Mouse (Mus musculus): ENCODE results near the gene Zfp106. TPM values are rescaled to one million over a fixed set of nuclear protein-coding genes. Genes with fewer than 3 reads are reported as not detected.
"Not testable (repeated sequence)": the region's sequence is repeated elsewhere in the genome, so short reads cannot be mapped to it uniquely, and the experiment has no call there.

Zfp106 gene
- total RNA-seq (2022) = 100 to 1,000 TPM; 643 to 705 (median 689) TPM

- peak; percentile 77 to 81 for DNase-seq (ENCODE audit: low spot score in 2 of 2)
Observed at GRCm38 (mm10) chr2:120563235-120563990, at the start of gene Zfp106. Zfp106 (minus strand) TSS chr2:120563843.

DNA sequence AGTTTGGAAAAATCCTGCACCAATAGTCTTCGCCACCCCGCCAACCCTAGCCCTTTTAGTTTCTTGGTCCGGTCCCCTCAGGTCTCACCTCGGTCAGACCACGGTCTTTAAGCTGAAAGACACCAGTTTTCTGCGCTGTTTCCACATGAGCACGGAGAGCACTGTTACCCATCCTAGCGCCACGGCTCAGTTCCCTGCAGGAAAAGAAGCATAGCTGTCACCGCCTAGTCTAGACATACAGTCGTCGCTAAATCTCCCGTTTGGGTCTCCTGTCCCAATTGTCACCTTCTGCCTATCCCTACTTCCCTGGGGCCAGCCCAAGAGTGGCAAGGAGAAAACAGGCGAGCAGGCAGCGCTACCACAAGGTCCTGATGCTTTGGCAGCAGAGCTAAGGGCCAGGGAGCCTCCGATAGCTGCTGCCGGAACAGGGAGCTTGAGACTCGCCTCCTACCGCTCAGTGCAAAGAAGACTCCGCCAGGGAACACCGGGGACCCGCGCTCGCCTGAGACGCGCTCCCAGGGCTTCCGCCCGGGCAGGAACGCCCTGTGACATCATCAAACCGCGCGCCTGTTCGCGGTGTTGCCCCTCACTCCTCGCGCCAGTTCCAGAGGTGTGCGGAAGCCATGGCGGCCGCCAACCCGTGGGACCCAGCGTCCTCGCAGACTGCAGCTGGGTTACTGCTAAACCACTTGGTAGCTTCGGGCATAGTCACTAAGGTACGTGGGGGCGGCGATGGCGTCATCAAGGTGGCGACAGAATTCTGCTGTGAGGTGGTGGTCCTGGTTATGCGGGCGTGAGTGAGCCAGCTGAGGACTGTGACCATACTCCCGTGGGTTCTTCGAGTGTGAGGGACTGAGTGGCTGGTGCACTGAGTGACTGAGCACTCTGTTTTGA is 45.4 kb upstream of the Zfp106 start, which contains the start of the genes Haus2 and Lrrc57:
Gene Haus2, plus strand, starts transcription at position 554 of the 894 bp plus-strand sequence.
Gene Lrrc57, minus strand, starts transcription at position 691 of the 894 bp plus-strand sequence.
- peak; percentile 76 to 80 for DNase-seq (ENCODE audit: low spot score in 2 of 2)

DNA sequence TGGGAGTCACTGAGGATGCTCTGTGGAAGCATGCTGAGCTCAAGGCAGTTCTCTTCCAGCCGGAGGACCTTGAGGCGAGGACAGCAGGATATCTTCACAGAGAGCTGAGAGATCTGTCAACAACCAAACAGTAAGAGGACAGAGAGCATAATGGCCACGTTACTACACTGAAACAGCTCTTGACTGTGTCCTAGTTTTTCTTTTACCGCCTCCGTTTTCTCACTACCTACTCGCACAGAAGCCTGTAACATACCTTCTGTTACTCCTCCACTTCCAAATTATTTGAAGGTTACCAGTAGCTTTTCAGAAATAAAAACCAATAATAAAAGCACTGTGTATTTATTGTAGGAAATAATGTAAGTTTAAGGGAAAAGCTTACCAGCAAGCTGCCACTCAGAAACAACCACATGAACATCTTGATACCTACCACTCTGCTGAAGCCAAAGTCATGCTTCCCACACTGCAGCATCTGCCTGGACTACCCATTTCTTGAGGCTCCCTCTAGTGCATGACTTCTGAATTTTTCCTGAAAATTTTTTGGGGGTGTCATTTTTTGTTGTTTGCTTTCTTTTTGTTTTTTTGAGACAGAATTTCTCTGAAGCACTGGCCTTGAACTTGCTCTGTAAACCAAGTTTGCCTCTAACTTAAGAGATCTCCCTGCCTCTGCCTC is 42.5 kb upstream of the Zfp106 start:
- no peak for DNase-seq (ENCODE audit: low spot score in 2 of 2)

GRCm38 (mm10) chr2:120599506-120599905 is 35.9 kb upstream of the Zfp106 start:
- DNase-seq (ENCODE audit: low spot score in 2 of 2) = no peak

DNA sequence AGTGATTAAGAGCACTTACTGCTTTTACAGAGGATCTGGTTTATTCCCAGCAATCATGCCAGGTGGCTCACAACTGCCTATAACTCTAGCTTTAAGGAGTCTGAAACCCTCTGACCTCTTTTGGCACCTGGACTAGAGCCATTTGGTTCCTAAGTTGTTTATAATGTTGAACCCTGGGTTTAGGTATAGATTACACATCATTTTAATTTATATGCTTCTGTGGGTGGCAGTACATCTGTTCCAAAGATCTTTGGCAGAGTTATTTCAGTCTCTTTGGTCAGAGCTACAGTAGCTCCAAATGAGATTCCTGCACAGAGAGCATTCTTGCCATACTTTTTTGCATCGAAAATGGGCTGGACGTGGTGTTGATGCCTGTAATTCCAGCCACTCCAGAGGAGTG is 34.1 kb upstream of the Zfp106 start:
- no peak for DNase-seq (ENCODE audit: low spot score in 2 of 2)

DNA sequence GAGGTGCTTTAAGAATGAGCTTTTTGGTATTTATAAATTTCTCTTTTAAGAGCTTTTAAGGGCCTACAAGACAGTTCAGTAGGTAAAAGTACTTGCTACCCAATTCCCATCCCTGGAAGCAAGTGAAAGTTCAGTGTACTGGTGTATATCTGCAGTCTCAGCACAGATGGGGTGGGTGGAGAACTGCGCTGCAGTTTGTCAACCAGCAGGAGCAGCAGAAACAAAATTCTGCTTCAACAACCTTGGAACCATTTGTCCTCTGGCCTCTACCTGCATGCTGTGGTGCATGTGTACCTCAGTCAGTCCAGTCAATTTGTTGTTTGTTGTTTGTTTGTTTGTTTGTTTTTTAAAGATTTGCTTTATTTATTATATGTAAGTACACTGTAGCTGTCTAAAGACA is 28.6 kb upstream of the Zfp106 start:
- no peak for DNase-seq (ENCODE audit: low spot score in 2 of 2)

- no peak for DNase-seq (ENCODE audit: low spot score in 2 of 2)
Observed at GRCm38 (mm10) chr2:120589759-120590158, 26.1 kb upstream of the Zfp106 start.

DNA sequence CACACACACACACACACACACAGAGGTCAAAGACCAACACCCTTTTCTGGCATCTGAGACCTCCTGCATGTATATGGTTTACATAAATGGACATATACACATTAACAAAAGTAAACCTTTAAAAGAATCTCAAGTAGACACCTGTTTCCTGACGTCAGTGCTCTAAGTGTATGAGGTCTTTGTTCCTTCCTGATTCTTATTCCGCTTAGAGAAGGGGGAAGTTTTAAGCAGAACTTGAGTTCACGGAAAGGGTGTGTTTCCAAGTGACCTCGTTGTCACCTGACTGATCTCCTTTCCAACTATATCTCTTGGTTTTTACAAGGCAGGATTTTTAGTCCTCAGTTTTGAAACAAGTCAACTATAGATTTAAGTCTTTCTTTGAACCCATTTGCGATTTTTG is 14.6 kb upstream of the Zfp106 start:
- no peak for DNase-seq (ENCODE audit: low spot score in 2 of 2)

DNA sequence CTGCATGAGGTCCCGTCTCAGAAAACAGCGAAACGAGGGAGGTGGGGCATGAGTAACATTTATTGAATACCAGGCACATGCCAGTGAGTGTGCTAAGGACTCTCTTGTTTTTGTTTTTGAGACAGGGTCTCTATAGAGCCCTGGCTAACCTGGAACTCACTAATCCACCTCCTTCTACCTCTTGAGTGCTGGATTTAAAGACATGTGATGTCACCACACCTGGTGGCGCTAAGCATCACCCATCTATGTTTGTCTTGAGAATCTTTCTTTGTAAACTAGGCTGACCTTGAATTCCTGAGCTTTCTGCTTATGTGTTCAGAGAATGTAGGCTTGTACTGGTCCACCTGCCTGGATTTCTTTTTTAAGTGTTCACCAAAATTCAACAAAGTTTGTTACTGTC is 14.2 kb upstream of the Zfp106 start:
- DNase-seq (ENCODE audit: low spot score in 2 of 2) = no peak

DNA sequence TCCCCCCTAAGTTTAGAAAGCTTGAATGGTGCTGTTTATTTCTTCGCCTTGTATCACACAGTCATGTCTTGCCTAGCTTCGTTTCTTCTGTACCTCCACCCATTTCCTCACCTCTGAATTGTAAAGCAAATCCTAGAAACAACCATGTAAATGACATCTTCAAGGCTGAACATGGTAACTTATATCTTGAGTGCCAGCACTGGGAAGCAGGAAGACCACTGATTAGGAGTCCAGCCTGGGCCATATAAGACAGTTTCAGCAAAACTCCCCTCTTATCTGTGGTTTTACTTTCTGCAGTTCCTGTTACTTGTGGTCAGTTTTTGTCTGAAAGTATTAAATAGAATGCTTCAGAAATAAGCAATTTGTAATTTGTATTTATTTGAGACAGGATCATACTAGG is 12.3 kb upstream of the Zfp106 start:
- DNase-seq (ENCODE audit: low spot score in 2 of 2) = no peak

GRCm38 (mm10) chr2:120575121-120575520 is 11.5 kb upstream of the Zfp106 start:
- no peak for DNase-seq (ENCODE audit: low spot score in 2 of 2)

DNA sequence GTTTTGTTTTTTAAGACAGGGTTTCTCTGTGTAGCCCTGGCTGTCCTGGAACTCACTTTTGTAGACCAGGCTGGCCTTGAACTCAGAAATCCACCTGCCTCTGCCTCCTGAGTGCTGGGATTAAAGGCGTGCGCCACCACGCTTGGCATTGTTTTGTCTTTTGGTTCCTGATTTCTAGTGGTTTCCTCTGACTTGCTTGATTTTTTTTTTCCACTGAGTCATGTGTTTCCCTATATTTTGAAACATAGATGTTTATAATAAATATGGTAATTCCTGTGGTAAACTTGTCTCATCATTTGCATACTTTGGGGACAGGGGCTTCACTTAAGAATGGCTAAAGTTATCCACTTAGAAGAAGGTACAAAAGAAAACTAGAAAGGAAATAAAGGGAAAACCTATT is 8.5 kb upstream of the Zfp106 start:
- DNase-seq (ENCODE audit: low spot score in 2 of 2) = not testable (repeated sequence)

DNA sequence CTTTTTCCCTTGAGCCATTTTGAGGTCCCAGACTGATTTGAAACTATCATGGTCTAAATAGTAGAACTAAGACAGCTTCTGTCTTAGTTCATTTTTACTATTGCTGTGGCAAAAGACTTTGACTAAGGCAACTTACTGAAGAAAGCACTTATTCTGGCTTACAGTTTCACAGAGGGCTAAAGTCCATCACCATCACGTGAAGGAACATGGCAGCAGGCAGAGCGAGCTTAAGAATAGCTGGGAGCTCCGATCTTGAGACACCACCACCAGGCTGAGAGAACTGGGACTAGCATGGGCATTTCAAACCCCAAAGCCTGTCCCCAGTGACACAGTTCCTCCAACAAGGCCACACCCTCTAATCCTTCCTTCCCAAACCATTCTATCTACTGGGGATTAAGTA is 7.4 kb upstream of the Zfp106 start:
- DNase-seq (ENCODE audit: low spot score in 2 of 2) = no peak

GRCm38 (mm10) chr2:120567798-120568320 is 4.2 kb upstream of the Zfp106 start:
- no peak for DNase-seq (ENCODE audit: low spot score in 2 of 2)

DNA sequence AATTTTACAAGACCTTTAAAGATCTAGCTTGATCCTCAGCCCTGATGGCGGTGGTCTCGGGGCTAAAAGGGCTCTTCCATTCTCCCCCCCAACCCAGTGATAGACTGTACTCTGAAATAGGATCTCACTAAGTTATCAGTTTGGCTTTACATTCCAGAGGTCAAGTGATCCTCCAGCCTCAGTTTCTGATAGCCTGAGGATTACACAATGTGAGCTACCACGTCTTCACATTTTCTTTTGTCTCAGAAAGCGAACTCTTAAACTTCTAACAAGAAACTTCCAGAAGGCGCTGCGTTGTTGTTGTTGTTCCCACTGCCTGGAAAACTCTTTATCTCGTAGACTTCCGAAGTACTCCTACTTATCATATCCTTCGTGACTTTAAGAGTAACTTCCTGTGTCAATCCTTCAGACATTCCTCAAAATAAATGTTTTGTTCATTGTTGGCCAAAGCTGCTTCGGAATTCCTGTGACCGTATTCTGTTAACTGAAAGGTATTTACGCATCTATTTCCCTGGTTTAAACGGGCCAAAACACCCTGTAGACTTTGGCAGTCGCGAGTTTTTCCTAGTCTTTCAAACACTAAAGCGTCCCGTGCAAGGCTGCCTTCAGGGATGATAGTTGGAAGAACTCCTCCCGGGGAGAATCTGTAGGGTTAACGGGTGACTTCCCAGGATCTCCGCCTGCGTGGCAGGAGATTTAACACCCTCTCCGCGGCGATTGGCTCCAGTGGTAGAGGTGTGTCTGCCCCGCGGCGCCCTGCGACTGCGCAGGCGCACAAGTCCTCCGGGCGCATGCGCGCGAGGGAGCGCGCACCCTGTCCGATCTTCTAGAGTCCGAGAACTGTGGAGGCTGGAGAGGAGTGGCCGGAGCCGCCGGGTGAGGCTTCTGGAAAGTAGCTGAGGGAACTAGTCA is 3.5 kb upstream of the Zfp106 start, which contains the start of gene Snap23:
Gene Snap23, plus strand, starts transcription at position 786 of the 912 bp plus-strand sequence.
- peak; percentile 92 to 96 for DNase-seq (ENCODE audit: low spot score in 2 of 2)

GRCm38 (mm10) chr2:120565363-120565762 is 1.7 kb upstream of the Zfp106 start:
- no peak for DNase-seq (ENCODE audit: low spot score in 2 of 2)

- not testable (repeated sequence) for DNase-seq (ENCODE audit: low spot score in 2 of 2)
Observed at GRCm38 (mm10) chr2:120564548-120565188, 1.0 kb upstream of the Zfp106 start.

DNA sequence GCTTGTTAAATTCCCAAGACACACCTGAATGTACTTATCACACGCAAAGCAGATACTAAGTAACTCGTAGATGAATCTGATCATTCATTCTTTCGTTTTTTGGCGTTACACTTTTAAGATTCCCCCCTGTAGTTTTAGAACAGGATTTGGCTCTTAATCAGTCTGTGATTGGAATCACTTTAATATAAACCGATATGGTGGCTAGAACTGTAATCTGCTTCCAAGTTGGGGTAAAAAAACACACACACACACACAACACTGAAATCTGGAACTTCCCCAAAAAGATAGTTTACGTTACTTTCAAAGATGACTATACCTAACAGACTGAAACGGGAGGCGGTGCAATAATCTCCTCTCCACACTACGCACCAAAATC is 796 bp downstream of the Zfp106 start:
- DNase-seq (ENCODE audit: low spot score in 2 of 2) = no peak

DNA sequence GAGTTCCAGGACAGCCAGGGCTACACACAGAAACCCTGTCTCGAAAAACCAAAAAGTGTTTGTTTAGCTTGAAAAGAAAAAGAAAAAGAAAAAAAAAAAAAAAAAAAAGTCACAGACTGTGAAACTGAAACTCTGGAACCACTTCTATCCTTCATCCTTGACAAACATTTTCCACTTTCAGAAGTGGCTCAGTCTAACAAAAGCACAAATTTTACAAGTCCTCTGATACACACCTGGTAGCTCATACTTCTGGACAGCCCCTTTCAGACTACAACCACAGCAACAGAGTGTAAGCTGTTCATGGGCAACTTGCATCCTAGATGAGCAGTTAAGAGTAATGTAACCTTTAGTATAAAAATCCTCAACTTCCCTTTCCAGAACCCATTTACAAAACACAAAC is 2.1 kb downstream of the Zfp106 start:
- DNase-seq (ENCODE audit: low spot score in 2 of 2) = no peak

DNA sequence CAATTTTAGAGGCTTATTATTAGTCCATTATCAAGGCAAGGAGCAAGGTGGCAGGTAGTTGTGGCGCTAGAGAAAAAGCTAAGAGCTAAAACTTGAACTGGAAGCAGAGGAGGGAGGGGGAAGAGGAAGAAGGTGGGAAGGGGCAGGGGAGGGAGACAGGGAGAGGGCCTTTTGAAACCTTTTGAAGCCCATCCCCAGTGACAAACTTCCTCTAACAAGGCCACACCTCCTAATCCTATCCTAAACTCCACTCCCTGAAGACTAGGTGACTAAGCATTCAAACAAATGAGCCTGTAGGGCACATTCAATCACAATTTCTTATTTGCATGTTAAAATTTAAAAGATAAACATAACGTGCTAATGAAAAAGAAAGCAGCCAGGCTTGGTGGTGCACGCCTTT is 4.8 kb downstream of the Zfp106 start:
- no peak for DNase-seq (ENCODE audit: low spot score in 2 of 2)
